Mouse (Mus musculus): ENCODE measurements around the gene Snrnp27.

GRCm38 (mm10) chr6:86640776-86641175, 43.5 kb downstream of the Snrnp27 start:
- TF ChIP-seq POLR2A (IDR thresholded peaks at IDR 0.05; ENCODE audit: borderline replicate concordance, extremely low read depth, insufficient read depth, insufficient read length, poor library complexity, severe bottlenecking) (no peak), CTCF (IDR thresholded peaks at IDR 0.05; ENCODE audit: borderline replicate concordance, extremely low read depth, insufficient read depth, insufficient read length) (no peak)

Measured in brain, embryonic 14.5 days (tissue).